Mouse (Mus musculus) embryonic fibroblast, embryonic 13.5 days (primary cell): ENCODE results near the gene Adsl.

Source experiments
- CTCF ChIP-seq: IDR thresholded peaks from 2 replicates; pipeline ENCODE4 v1.5.1; 2011; ENCODE audit warnings: mild to moderate bottlenecking, control low read depth, low read length, moderate library complexity, borderline replicate concordance; ENCODE audit not compliant: insufficient read depth
- POLR2A ChIP-seq: IDR thresholded peaks from 2 replicates; pipeline ENCODE4 v1.6.1; 2011; ENCODE audit warnings: low read depth, mild to moderate bottlenecking, control low read depth, low read length, moderate library complexity

DNA sequence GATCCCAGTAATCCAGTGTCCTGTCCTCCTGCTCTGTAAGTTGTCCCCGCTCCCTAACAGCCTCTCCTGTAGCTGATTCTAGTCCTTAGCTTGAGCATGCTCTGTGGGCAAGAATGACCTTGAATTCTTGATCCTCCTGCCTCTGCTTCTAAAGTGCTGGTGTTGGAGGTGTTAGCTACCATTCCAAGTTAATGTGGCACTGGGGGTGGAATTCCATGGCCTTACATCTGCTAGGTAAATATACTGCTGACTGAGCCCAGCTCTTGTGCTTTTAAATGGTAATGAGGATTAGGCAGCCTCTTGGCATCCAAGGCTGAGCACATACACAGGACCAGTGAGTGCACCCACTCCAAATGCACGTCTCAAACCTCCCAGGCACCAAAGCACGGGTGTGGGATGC is 6.6 kb downstream of the Adsl start:
- TF ChIP-seq POLR2A (no peak), CTCF (no peak)
